Mouse (Mus musculus): Measurements from ENCODE around the gene Lsm2. TPM values are rescaled to one million over a fixed set of nuclear protein-coding genes. Genes with fewer than 3 reads are reported as not detected.
A peak's percentile ranks its signal among the peaks of the same experiment; 100 is the strongest.

The Lsm2 gene
- total and polyA plus RNA-seq, 2 experiments from 2014 or later = 29.1 to 111 TPM

- Histone ChIP-seq H3K27me3 (ENCODE audit: insufficient read depth, low read length) (no peaks in the 10 kb centered on the region), H3K4me2 (ENCODE audit: low read depth) (no peak overlapping the region), H3K9ac (no peak overlapping the region), H3K9me3 (ENCODE audit: low read length) (no peaks in the 10 kb centered on the region), H3K36me3 (ENCODE audit: insufficient read depth) (no peaks in the 10 kb centered on the region), H3K4me1 (ENCODE audit: insufficient read depth) (peaks cover 4% of the 10 kb centered on the region), H3K27ac (ENCODE audit: low read depth, low read length) (no peak overlapping the region), H3K4me3 (ENCODE audit: low read depth, low read length) (no peak overlapping the region)
- no peak for TF ChIP-seq CTCF (IDR thresholded peaks at IDR 0.05; ENCODE audit: low read depth)
- ATAC-seq (no peak), DNase-seq (no peak)
- 82% methylated on average over 3 of the region's 3 CpGs for WGBS
Measured at GRCm38 (mm10) chr17:34975581-34976492, 5.8 kb upstream of the Lsm2 start.

GRCm38 (mm10) chr17:34977000-34977399 is 4.7 kb upstream of the Lsm2 start:
- Histone ChIP-seq H3K27ac (ENCODE audit: low read depth, low read length) (no peak overlapping the region), H3K4me1 (ENCODE audit: insufficient read depth) (peaks cover 4% of the 10 kb centered on the region), H3K27me3 (ENCODE audit: insufficient read depth, low read length) (no peaks in the 10 kb centered on the region), H3K36me3 (ENCODE audit: insufficient read depth) (no peaks in the 10 kb centered on the region), H3K9ac (no peak overlapping the region), H3K9me3 (ENCODE audit: low read length) (no peaks in the 10 kb centered on the region), H3K4me2 (ENCODE audit: low read depth) (no peak overlapping the region), H3K4me3 (ENCODE audit: low read depth, low read length) (no peak overlapping the region)
- ATAC-seq = no peak
- WGBS = 96% methylated on average over 20 of the region's 20 CpGs
- TF ChIP-seq CTCF (IDR thresholded peaks at IDR 0.05; ENCODE audit: low read depth) = no peak
- no peak for DNase-seq

GRCm38 (mm10) chr17:34978239-34978638 is 3.4 kb upstream of the Lsm2 start:
- Histone ChIP-seq H3K9me3 (ENCODE audit: low read length) (no peaks in the 10 kb centered on the region), H3K4me3 (ENCODE audit: low read depth, low read length) (no peak overlapping the region), H3K9ac (no peak overlapping the region), H3K4me1 (ENCODE audit: insufficient read depth) (peaks cover 6% of the 10 kb centered on the region), H3K27ac (ENCODE audit: low read depth, low read length) (no peak overlapping the region), H3K36me3 (ENCODE audit: insufficient read depth) (no peaks in the 10 kb centered on the region), H3K27me3 (ENCODE audit: insufficient read depth, low read length) (no peaks in the 10 kb centered on the region), H3K4me2 (ENCODE audit: low read depth) (no peak overlapping the region)
- no peak for ATAC-seq
- 91% methylated on average over 27 of the region's 27 CpGs for WGBS
- no peak for DNase-seq
- no peak for TF ChIP-seq CTCF (IDR thresholded peaks at IDR 0.05; ENCODE audit: low read depth)

- Histone ChIP-seq H3K36me3 (ENCODE audit: insufficient read depth) (no peaks in the 10 kb centered on the region), H3K4me1 (ENCODE audit: insufficient read depth) (peaks cover 6% of the 10 kb centered on the region), H3K27me3 (ENCODE audit: insufficient read depth, low read length) (no peaks in the 10 kb centered on the region), H3K4me2 (ENCODE audit: low read depth) (no peak overlapping the region), H3K9ac (no peak overlapping the region), H3K27ac (ENCODE audit: low read depth, low read length) (no peak overlapping the region), H3K4me3 (ENCODE audit: low read depth, low read length) (no peak overlapping the region), H3K9me3 (ENCODE audit: low read length) (no peaks in the 10 kb centered on the region)
- TF ChIP-seq CTCF (IDR thresholded peaks at IDR 0.05; ENCODE audit: low read depth) = no peak
- DNase-seq (no peak), ATAC-seq (no peak)
- 97% methylated on average over 4 of the region's 4 CpGs for WGBS
Measured at GRCm38 (mm10) chr17:34979631-34980030, 2.0 kb upstream of the Lsm2 start.

GRCm38 (mm10) chr17:34980655-34981054 is 1.0 kb upstream of the Lsm2 start:
- Histone ChIP-seq H3K4me2 (ENCODE audit: low read depth) (peak overlapping the region; percentile 91), H3K4me3 (ENCODE audit: low read depth, low read length) (peak overlapping the region; percentile 94), H3K9ac (peak overlapping the region; percentile 73), H3K27me3 (ENCODE audit: insufficient read depth, low read length) (no peaks in the 10 kb centered on the region), H3K4me1 (ENCODE audit: insufficient read depth) (peaks cover 6% of the 10 kb centered on the region), H3K27ac (ENCODE audit: low read depth, low read length) (no peak overlapping the region), H3K9me3 (ENCODE audit: low read length) (no peaks in the 10 kb centered on the region), H3K36me3 (ENCODE audit: insufficient read depth) (peaks cover 6% of the 10 kb centered on the region; the same call in 1 of the 2 replicates)
- 12% methylated on average over 2 of the region's 2 CpGs for WGBS
- DNase-seq (peak; percentile 36), ATAC-seq (no peak)
- peak; percentile 67 for TF ChIP-seq CTCF (IDR thresholded peaks at IDR 0.05; ENCODE audit: low read depth)

- H3K4me2 ChIP-seq (ENCODE audit: low read depth) = peak overlapping the region; percentile 91
- H3K36me3 ChIP-seq (ENCODE audit: insufficient read depth) = peaks cover 16% of the 10 kb centered on the region
- H3K4me1 ChIP-seq (ENCODE audit: insufficient read depth) = peaks cover 6% of the 10 kb centered on the region
- no peaks in the 10 kb centered on the region for H3K27me3 ChIP-seq (ENCODE audit: insufficient read depth, low read length)
- H3K9me3 ChIP-seq (ENCODE audit: low read length) = no peaks in the 10 kb centered on the region
- H3K27ac ChIP-seq (ENCODE audit: low read depth, low read length) = peak overlapping the region; percentile 97
- DNase-seq = no peak
- WGBS = under 1% methylated on average over 15 of the region's 15 CpGs
- peak overlapping the region; percentile 94 for H3K4me3 ChIP-seq (ENCODE audit: low read depth, low read length)
- TF ChIP-seq CTCF (IDR thresholded peaks at IDR 0.05; ENCODE audit: low read depth) = no peak
- peak overlapping the region; percentile 73 for H3K9ac ChIP-seq
- ATAC-seq = no peak; the same call in 1 of the 2 replicates
Measured at GRCm38 (mm10) chr17:34982328-34982727, 666 bp downstream of the Lsm2 start.

GRCm38 (mm10) chr17:34984218-34984617 is 2.6 kb downstream of the Lsm2 start:
- Histone ChIP-seq H3K36me3 (ENCODE audit: insufficient read depth) (peaks cover 16% of the 10 kb centered on the region), H3K27ac (ENCODE audit: low read depth, low read length) (no peak overlapping the region), H3K4me2 (ENCODE audit: low read depth) (no peak overlapping the region), H3K9ac (no peak overlapping the region), H3K27me3 (ENCODE audit: insufficient read depth, low read length) (no peaks in the 10 kb centered on the region), H3K9me3 (ENCODE audit: low read length) (no peaks in the 10 kb centered on the region), H3K4me3 (ENCODE audit: low read depth, low read length) (no peak overlapping the region), H3K4me1 (ENCODE audit: insufficient read depth) (peaks cover 6% of the 10 kb centered on the region)
- DNase-seq = peak; percentile 17
- ATAC-seq = no peak
- WGBS = 74% methylated on average over 2 of the region's 2 CpGs
- peak; percentile 71 for TF ChIP-seq CTCF (IDR thresholded peaks at IDR 0.05; ENCODE audit: low read depth)

Measured in forebrain, postnatal 0 days (tissue).